Comparison of ENCODE assay signal across 8 mouse cellular contexts in genomic region chr6:92214055-92214772, GRCm38 (mm10). TPM values are rescaled to one million over a fixed set of nuclear protein-coding genes. Genes with fewer than 3 reads are reported as not detected.
DNase-seq lines count a peak whose midpoint lies in the region; ATAC-seq lines count a peak whose summit lies in the region.

No protein-coding gene starts in this region.

- under 1% methylated on average over 48 of the region's 48 CpGs for WGBS in forebrain, embryonic 15.5 days
- WGBS in limb, embryonic 12.5 days: under 1% methylated on average over 48 of the region's 48 CpGs
- under 1% methylated on average over 47 of the region's 48 CpGs for WGBS in midbrain, embryonic 16.5 days

- no peaks in the 10 kb centered on the region for H3K9me3 ChIP-seq in forebrain, embryonic 15.5 days
- no peaks in the 10 kb centered on the region for H3K9me3 ChIP-seq in limb, embryonic 12.5 days
- no peaks in the 10 kb centered on the region for H3K9me3 ChIP-seq in midbrain, embryonic 16.5 days (replicated peaks; ENCODE audit: control insufficient read depth, low read length, poor library complexity, severe bottlenecking)

- peak overlapping the region; percentile 94 for H3K9ac ChIP-seq in forebrain, embryonic 15.5 days (replicated peaks)
- H3K9ac ChIP-seq in limb, embryonic 12.5 days (replicated peaks): peak overlapping the region; percentile 92
- H3K9ac ChIP-seq in midbrain, embryonic 16.5 days (ENCODE audit: low read depth, low read length): peak overlapping the region; percentile 90

- peak; percentile 20 for DNase-seq in kidney, adult 9 months
- DNase-seq in kidney, adult 18-20 months: no peak
- no peak for DNase-seq in gastrocnemius, postnatal 14 days

- intact Hi-C loops in gastrocnemius, postnatal 14 days (cut with DNase I; ENCODE audit: low total_unique reads): no loop called here

- peak overlapping the region; percentile 92 for H3K27ac ChIP-seq in forebrain, embryonic 15.5 days (replicated peaks)
- peak overlapping the region; percentile 79 for H3K27ac ChIP-seq in limb, embryonic 12.5 days
- H3K27ac ChIP-seq in midbrain, embryonic 16.5 days (ENCODE audit: low read length): peak overlapping the region; percentile 89

- peak overlapping the region; percentile 95 for H3K4me3 ChIP-seq in forebrain, embryonic 15.5 days
- peak overlapping the region; percentile 98 for H3K4me3 ChIP-seq in limb, embryonic 12.5 days (replicated peaks)
- H3K4me3 ChIP-seq in midbrain, embryonic 16.5 days (ENCODE audit: low read depth, low read length): peak overlapping the region; percentile 74

- no peaks in the 10 kb centered on the region for H3K27me3 ChIP-seq in forebrain, embryonic 15.5 days
- no peaks in the 10 kb centered on the region for H3K27me3 ChIP-seq in limb, embryonic 12.5 days
- no peaks in the 10 kb centered on the region for H3K27me3 ChIP-seq in midbrain, embryonic 16.5 days (ENCODE audit: control insufficient read depth, insufficient read depth, low read depth, low read length)

- H3K4me2 ChIP-seq in forebrain, embryonic 15.5 days (replicated peaks): peak overlapping the region; percentile 86
- peak overlapping the region; percentile 96 for H3K4me2 ChIP-seq in limb, embryonic 12.5 days
- peak overlapping the region; percentile 97 for H3K4me2 ChIP-seq in midbrain, embryonic 16.5 days (ENCODE audit: low read length)

- peak; percentile 33 for ATAC-seq in CD4-positive, CD25-positive, alpha-beta regulatory T cell, adult 4 months
- ATAC-seq in activated CD4-positive, CD25-positive, alpha-beta regulatory T cell, adult 4 months: peak; percentile 37
- ATAC-seq in forebrain, embryonic 15.5 days (replicated peaks): peak; percentile 84
- ATAC-seq in limb, embryonic 12.5 days (ENCODE audit: insufficient number of reproducible peaks, insufficient read depth, low FRiP score, low TSS enrichment, low read depth): peak; percentile 35; the same call in 1 of the 2 replicates
- ATAC-seq in midbrain, embryonic 16.5 days: peak; percentile 85

- H3K36me3 ChIP-seq in forebrain, embryonic 15.5 days: peaks cover 16% of the 10 kb centered on the region
- H3K36me3 ChIP-seq in limb, embryonic 12.5 days: peaks cover 20% of the 10 kb centered on the region
- peaks cover 9% of the 10 kb centered on the region for H3K36me3 ChIP-seq in midbrain, embryonic 16.5 days (ENCODE audit: control insufficient read depth, insufficient read depth, low read length)

- peaks cover 13% of the 10 kb centered on the region for H3K4me1 ChIP-seq in forebrain, embryonic 15.5 days
- H3K4me1 ChIP-seq in limb, embryonic 12.5 days (replicated peaks): peaks cover 9% of the 10 kb centered on the region
- peaks cover 11% of the 10 kb centered on the region for H3K4me1 ChIP-seq in midbrain, embryonic 16.5 days (ENCODE audit: control insufficient read depth, insufficient read depth, low read length)

RNA-seq across cellular contexts. Expression of gene Rbsn, which starts 0.5 kb away (rescaled TPM):
- polyA plus RNA-seq in CD4-positive, CD25-positive, alpha-beta regulatory T cell, adult 4 months (2017; shearing (Covaris generic)): 10 to 100 TPM; 13.7 to 26.3 TPM
- 1 to 10 TPM; 9.2 to 10.0 TPM for polyA plus RNA-seq in activated CD4-positive, CD25-positive, alpha-beta regulatory T cell, adult 4 months (2017; shearing (Covaris generic))
- polyA plus RNA-seq in forebrain, embryonic 15.5 days (2015; fragmentation: Nextera tagmentation; extraction: Ambion mirVana): 36.0 and 38.9 TPM in 2 replicates
- 34.0 and 38.3 TPM in 2 replicates for polyA plus RNA-seq in limb, embryonic 12.5 days (2016; fragmentation: Nextera tagmentation; extraction: Ambion mirVana)
- polyA plus RNA-seq in midbrain, embryonic 16.5 days (2015; fragmentation: Nextera tagmentation; extraction: Ambion mirVana): 32.8 and 37.4 TPM in 2 replicates
- total RNA-seq in gastrocnemius, postnatal 14 days (2021): 10 to 100 TPM; 10.3 to 10.7 TPM

RNA-seq across cellular contexts. Expression of gene Trh, which starts 30.2 kb away (rescaled TPM):
- not detected for polyA plus RNA-seq in CD4-positive, CD25-positive, alpha-beta regulatory T cell, adult 4 months (2017; shearing (Covaris generic))
- polyA plus RNA-seq in activated CD4-positive, CD25-positive, alpha-beta regulatory T cell, adult 4 months (2017; shearing (Covaris generic)): not detected
- polyA plus RNA-seq in forebrain, embryonic 15.5 days (2015; fragmentation: Nextera tagmentation; extraction: Ambion mirVana): 4.1 and 10.7 TPM in 2 replicates
- polyA plus RNA-seq in limb, embryonic 12.5 days (2016; fragmentation: Nextera tagmentation; extraction: Ambion mirVana): not detected in 2 replicates
- 6.6 and 9.6 TPM in 2 replicates for polyA plus RNA-seq in midbrain, embryonic 16.5 days (2015; fragmentation: Nextera tagmentation; extraction: Ambion mirVana)
- total RNA-seq in gastrocnemius, postnatal 14 days (2021): not detected

RNA-seq across cellular contexts. Expression of gene Mrps25, which starts 30.4 kb away (rescaled TPM):
- 10 to 100 TPM; 48.7 to 58.2 TPM for polyA plus RNA-seq in CD4-positive, CD25-positive, alpha-beta regulatory T cell, adult 4 months (2017; shearing (Covaris generic))
- 10 to 100 TPM; 55.9 to 56.5 TPM for polyA plus RNA-seq in activated CD4-positive, CD25-positive, alpha-beta regulatory T cell, adult 4 months (2017; shearing (Covaris generic))
- 58.5 and 63.2 TPM in 2 replicates for polyA plus RNA-seq in forebrain, embryonic 15.5 days (2015; fragmentation: Nextera tagmentation; extraction: Ambion mirVana)
- 87.1 and 90.4 TPM in 2 replicates for polyA plus RNA-seq in limb, embryonic 12.5 days (2016; fragmentation: Nextera tagmentation; extraction: Ambion mirVana)
- polyA plus RNA-seq in midbrain, embryonic 16.5 days (2015; fragmentation: Nextera tagmentation; extraction: Ambion mirVana): 62.4 and 64.8 TPM in 2 replicates
- total RNA-seq in gastrocnemius, postnatal 14 days (2021): 10 to 100 TPM; 30.6 to 33.1 TPM

Comparison
In these comparisons a context has a peak if more than half of its experiments do, and no peak if none do; other contexts are left out.
1. ATAC-seq: peak in every context shown above with its lines; median percentile 85 in midbrain, embryonic 16.5 days; 84 in forebrain, embryonic 15.5 days; 37 in activated CD4-positive, CD25-positive, alpha-beta regulatory T cell, adult 4 months; 35 in limb, embryonic 12.5 days; 33 in CD4-positive, CD25-positive, alpha-beta regulatory T cell, adult 4 months.